Mouse (Mus musculus): ENCODE measurements around the gene Carmil1.

The Carmil1 gene

GRCm38 (mm10) chr13:24049267-24050034, 231.1 kb downstream of the Carmil1 start:
- in situ Hi-C loops (cut with MboI, MseI), result no loop called here

DNA sequence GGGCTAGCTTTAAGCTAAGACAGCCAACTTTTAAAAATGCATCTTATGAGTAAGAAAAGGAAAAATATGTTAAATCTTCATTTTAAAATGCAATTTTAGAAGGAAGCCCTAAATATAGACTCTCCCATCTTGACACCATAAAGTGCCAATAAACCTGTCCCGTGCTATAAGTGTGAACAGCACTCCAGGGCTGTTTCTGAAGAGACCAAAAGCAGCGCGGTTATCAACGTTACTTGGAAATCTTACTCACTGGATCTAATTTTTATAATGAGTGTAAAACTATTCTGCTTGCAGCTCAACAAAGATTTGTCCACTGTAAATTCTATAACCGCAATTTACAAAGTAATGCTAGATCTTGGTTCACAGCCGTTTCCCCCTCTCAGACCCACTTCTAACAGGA, 232.0 kb downstream of the Carmil1 start:
- in situ Hi-C loops (cut with MboI, MseI), result no loop called here

- in situ Hi-C loops (cut with MboI, MseI), result no loop called here
Observed at GRCm38 (mm10) chr13:24045271-24045670, 235.3 kb downstream of the Carmil1 start.

DNA sequence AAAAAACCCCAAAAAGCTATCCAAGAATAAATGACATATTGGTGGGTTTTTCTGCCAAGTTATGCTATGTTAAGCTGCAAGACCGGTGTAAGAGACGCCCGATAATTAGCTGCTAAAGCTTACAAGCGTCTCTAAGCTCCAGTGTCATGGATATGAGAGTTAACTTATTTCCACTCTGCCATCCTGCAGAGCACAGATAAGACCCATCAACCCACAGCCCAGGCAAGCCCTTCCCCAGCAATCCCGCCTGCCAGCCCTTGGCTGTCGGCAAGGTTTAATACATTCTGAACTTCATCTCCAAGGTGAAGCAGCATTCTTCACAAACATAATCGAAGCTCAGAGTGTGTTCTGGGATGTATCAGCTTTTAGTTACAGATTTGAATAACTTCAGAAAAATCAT, 240.4 kb downstream of the Carmil1 start:
- in situ Hi-C loops (cut with MboI, MseI), result no loop called here

DNA sequence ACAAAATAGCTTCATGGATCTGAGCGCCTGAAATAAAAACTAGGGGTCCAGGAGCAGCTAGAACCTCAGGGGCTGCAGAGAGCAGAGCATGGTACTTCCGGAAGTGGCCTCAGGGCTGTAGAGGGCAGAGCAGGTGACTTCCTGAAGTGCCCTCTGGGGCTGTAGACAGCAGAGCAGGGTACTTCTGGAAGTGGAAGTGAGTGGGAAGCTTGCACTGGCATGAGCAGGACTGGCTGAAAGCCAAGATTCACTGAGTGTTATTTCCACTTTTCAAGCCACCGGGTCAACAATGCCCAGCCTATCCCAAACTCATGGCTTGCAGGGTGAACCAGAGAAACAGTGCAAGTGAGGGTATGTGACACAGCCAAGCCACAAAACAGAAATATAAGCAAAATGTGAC, 243.1 kb downstream of the Carmil1 start:
- in situ Hi-C loops (cut with MboI, MseI), result no loop called here

DNA sequence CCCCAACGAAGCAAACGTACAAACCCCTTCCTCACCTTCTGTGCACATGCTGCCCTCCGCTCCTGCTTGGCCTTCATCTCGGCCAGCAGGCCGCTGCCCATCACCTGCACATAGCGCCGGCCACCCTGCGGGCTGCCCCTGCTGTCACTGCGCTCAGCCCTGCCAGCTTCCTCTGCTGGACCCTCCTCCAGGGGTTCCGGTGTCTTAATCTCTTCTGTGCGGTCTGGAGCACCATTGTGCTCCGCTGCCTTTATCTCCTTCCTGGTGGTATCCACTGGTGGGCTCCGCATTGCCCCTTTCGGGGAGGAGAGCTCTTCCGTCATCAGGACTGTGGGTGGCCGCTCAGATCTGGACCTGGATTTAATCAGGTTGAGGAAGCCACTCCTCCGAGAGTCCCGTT, 244.4 kb downstream of the Carmil1 start:
- in situ Hi-C loops (cut with MboI, MseI), result no loop called here

GRCm38 (mm10) chr13:24027191-24028170, 253.1 kb downstream of the Carmil1 start:
- in situ Hi-C loops (cut with MboI, MseI), result no loop called here

- in situ Hi-C loops (cut with MboI, MseI), result no loop called here
Observed at GRCm38 (mm10) chr13:24018515-24018914, 262.1 kb downstream of the Carmil1 start.

DNA sequence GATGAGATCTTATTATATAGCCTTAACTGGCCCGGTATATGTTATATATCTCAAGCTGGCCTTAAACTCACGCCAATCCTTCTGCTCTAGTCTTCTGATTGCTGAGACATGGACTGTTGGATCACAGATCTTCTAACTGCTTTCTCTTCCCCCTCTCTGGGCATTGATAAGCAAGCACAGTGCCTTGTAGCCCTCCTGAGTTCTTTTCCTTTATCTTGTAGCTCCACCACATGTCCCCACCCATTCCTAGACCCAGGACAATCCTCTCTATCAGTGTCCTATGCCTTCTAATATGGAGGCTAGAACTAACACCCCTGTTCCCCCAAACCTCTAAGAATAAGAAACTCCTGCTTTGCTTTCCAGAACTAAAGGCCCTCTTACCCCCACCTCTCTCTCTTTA, 275.1 kb downstream of the Carmil1 start:
- in situ Hi-C loops (cut with MboI, MseI), result loop anchor here (5.0 kb wide), 1 partner anchor 52 kb away; no protein-coding TSS in a partner anchor

- in situ Hi-C loops (cut with MboI, MseI), result no loop called here
Observed at GRCm38 (mm10) chr13:24001797-24002196, 278.8 kb downstream of the Carmil1 start.

DNA sequence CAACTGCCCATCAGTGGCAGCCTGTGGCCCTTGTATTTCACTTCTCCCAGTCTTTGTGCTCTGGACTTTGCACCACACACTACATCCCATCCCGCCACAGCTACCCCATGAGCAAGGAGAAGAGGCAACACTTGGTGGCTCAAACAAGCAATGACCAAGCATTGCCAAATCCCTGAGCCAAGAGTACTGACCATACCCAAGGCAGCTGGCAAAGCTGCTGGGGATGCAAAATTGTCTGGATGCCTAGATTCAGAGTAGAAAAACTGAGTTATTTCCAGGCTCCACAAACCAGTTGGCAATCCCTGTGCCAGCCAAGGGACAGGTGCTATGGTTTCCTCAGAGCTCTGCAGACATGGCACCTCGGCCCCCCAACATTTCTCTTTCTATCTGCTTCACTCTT, 279.5 kb downstream of the Carmil1 start:
- in situ Hi-C loops (cut with MboI, MseI), result no loop called here

- in situ Hi-C loops (cut with MboI, MseI), result no loop called here
Observed at GRCm38 (mm10) chr13:23998826-23999225, 281.8 kb downstream of the Carmil1 start.

- in situ Hi-C loops (cut with MboI, MseI), result no loop called here
Observed at GRCm38 (mm10) chr13:23994756-23995155, 285.8 kb downstream of the Carmil1 start.

GRCm38 (mm10) chr13:23994024-23994423, 286.6 kb downstream of the Carmil1 start:
- in situ Hi-C loops (cut with MboI, MseI), result no loop called here

DNA sequence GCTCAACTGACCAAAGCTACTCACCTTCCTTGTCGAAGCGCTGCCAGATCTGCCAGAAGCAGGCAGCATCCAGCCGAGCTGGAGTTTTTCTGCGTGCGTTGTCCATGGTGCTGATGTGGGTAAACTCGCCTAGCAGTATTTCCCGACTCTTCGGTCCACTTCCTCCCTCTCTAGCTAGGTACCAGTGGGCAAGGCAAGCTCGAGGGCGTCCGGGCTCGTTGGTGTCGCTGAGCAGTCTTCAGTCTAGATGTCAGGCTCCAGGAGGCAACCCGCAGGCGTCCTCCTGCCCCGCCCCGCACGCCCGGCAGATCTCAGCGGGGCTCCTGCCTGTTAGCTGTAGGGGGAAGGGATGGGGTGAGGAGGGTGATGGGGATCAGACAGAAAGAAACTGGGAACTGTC, 289.7 kb downstream of the Carmil1 start, which contains the start of gene Scgn:
TSS of gene Scgn (minus strand) at position 287 of the 400 bp plus-strand sequence.
- in situ Hi-C loops (cut with MboI, MseI), result no loop called here

DNA sequence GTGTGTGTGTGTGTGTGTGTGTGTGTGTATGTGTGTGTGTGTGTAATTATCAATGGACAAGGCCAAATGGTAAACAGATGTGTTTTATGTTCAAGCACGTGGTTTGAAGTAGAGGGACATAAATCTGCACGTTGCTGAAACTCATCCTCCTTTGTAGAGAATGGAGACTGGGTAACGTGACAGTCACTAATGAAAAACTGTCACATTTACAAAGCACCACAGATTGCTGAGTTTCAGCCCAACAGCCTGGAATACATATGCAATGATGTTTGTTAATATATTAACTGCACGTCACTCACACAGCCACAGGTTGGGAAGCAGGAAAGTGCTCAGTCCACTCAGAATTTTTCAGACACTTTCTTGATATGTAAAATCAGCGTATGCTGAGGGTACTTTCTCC, 290.1 kb downstream of the Carmil1 start:
- in situ Hi-C loops (cut with MboI, MseI), result no loop called here

- in situ Hi-C loops (cut with MboI, MseI), result no loop called here
Observed at GRCm38 (mm10) chr13:23985130-23985529, 295.5 kb downstream of the Carmil1 start.

- in situ Hi-C loops (cut with MboI, MseI), result no loop called here
Observed at GRCm38 (mm10) chr13:23972271-23972670, 308.3 kb downstream of the Carmil1 start.

DNA sequence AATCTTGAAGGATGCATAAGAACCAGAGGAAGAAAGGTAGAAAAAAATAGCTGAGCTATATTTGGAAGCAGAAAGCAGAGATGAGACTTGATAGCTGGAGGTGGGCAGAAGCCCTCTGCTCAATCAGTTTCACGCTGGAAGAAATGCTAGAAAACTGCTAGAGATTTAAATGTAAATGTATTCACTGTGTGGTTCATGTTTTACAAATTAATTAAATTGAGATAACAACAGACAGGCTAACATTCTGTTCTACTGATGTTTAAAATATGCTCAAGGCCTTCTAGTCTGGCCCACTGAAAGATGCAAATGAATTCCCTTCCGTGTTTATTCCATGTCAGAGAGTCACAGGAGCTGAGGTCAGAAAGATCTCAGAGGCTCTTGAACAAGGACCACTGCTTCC, 308.7 kb downstream of the Carmil1 start:
- in situ Hi-C loops (cut with MboI, MseI), result no loop called here

DNA sequence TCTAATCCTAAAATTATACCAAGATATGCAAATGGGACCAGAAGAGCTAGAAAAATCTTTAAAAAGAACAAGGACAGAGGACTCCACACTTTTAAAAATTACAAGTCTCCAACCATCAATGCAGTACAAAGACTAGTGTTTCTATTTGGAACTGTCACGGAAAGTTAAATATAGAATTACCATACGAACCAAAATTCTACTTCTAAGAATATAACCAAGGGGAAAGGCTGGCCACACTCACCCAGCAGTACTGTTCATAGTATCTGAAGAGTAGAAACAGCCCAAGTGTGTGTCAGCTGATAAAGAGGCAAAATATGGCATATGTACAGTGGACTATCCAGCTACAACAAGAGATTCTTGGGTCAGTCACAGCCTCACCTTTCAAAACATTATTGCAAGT, 315.7 kb downstream of the Carmil1 start:
- in situ Hi-C loops (cut with MboI, MseI), result no loop called here
